Mouse (Mus musculus) C3H10T1/2 (cell line): ENCODE results near the gene Slit1. TPM values are rescaled to one million over a fixed set of nuclear protein-coding genes. Genes with fewer than 3 reads are reported as not detected.

Experiments used
- polyA plus RNA-seq, 2 experiments: library from polyadenylated mRNA; unstranded; fragments of >200 nt; fragmentation: generic; extraction: Trizol; gene quantifications; one replicate each; pipeline ENCODE4 v1.2.1; 2012; ENCODE audit warnings: missing spikeins in 2 of 2

The Slit1 gene
- polyA plus RNA-seq = not detected

DNA sequence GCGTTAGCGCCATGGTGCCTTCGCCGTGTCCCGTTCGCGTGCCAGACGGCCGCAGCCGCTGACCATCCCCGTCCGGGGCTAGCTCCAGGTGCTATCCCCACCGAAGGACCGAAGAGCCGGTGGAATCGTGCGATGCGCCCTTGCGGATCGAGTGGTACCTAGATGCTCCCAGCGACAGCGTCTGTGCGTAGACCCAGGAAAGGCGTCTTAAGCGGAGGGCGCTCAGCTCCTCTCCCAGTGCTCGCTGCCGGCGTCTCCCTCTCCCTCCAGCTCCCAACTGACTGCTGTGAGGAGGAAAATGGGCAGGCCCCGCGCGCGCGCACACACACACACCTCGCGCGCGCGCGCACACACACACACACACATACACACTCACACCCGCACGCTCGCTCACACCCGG, at the start of gene Slit1:
Gene Slit1, minus strand, starts transcription at position 270 of the 400 bp plus-strand sequence.

DNA sequence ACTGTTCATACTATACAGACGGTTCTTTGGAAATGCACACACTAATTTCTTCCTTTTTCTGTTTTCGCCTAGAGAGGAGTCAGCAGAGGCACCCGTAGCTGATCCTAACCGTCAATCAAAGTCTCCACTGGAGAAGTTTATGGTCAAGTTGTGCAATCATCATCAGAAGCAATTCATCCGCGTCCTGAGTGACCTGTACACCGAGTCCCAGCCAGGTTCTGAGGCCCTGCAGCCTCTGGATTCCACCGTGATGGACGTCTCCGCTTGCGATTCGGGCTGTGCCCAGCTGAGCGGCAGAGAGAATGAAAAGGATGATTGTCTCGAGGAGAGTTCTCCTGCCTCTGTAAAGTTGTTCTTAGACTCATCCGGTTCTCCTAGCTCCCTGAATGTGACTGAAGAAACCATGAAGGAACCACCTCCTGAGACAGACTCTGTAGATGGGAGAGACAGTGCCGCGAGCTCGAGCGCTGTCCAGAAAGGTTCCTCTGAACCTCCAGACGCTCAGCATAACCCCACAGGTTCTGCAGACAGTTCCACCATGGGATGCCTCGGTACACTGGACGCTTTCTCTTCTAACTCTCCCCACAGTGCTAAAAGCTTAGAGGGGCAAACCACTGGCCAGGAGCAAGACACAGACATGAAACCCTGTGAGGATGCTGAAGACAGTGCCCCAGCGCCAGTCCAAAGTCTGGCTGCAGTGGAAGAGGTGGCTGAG, 161.6 kb downstream of the Slit1 start, which contains the start of gene Gm340:
Gene Gm340, plus strand, starts transcription at position 665 of the 715 bp plus-strand sequence.

Other genes starting within 250 kb of the Slit1 start
- 1 to 10 TPM in 1 of 2 experiments, under 1 TPM in 1; 0.18 to 1.1 TPM for gene Gm340, start 161.3 kb downstream of the Slit1 start, polyA plus RNA-seq
- gene Arhgap19, start 58.4 kb upstream of the Slit1 start, polyA plus RNA-seq = 10 to 100 TPM in 1 of 2 experiments, under 1 TPM in 1; 0.87 to 10.5 TPM
- 1 to 10 TPM in 1 of 2 experiments, under 1 TPM in 1; 0.11 to 3.5 TPM for gene Frat1, start 86.3 kb upstream of the Slit1 start, polyA plus RNA-seq
- gene Frat2, start 104.5 kb upstream of the Slit1 start, polyA plus RNA-seq = 1 to 10 TPM in 1 of 2 experiments, under 1 TPM in 1; 0.50 to 4.9 TPM
- gene Rrp12, start 152.5 kb upstream of the Slit1 start, polyA plus RNA-seq = 10 to 100 TPM in 1 of 2 experiments, 1 to 10 TPM in 1; 5.0 to 21.2 TPM
- 100 to 1,000 TPM; 304 to 538 TPM for gene Pgam1, start 168.3 kb upstream of the Slit1 start, polyA plus RNA-seq
- gene Exosc1, start 189.8 kb upstream of the Slit1 start, polyA plus RNA-seq = 10 to 100 TPM; 21.8 to 30.0 TPM
- gene Zdhhc16, start 189.8 kb upstream of the Slit1 start, polyA plus RNA-seq = 10 to 100 TPM; 48.3 to 54.1 TPM
- gene Mms19, start 237.5 kb upstream of the Slit1 start, polyA plus RNA-seq = 10 to 100 TPM; 24.7 to 41.5 TPM
- 10 to 100 TPM; 51.9 to 95.9 TPM for gene Ubtd1, start 238.1 kb upstream of the Slit1 start, polyA plus RNA-seq